Mouse (Mus musculus) hematopoietic stem cell, adult 5-6 weeks (primary cell): ENCODE results near the gene Acat2. TPM values are rescaled to one million over a fixed set of nuclear protein-coding genes. Genes with fewer than 3 reads are reported as not detected.
A peak's percentile ranks its signal among the peaks of the same experiment; 100 is the strongest.
"Not testable (repeated sequence)": the region's sequence is repeated elsewhere in the genome, so short reads cannot be mapped to it uniquely, and the experiment has no call there.

Source experiments
- ATAC-seq, 2 experiments: fragments of 125-278 bp in 1 of 2; replicated peaks in 1 of 2; 2 replicates each; pipeline ENCODE4 v1.8.0; 2016 to 2017; ENCODE audit warnings: inconsistent platforms in 2 of 2, mild to moderate bottlenecking in 2 of 2, moderate number of reproducible peaks in 2 of 2, low read depth in 1 of 2, moderate TSS enrichment in 1 of 2; ENCODE audit not compliant: low FRiP score in 2 of 2, poor library complexity in 2 of 2, severe bottlenecking in 2 of 2, insufficient read depth in 1 of 2, low TSS enrichment in 1 of 2
- total RNA-seq: library from RNA; stranded (forward); fragments of 172-1452, 232-1000 nt; gene quantifications from 2 replicates; pipeline ENCODE4 v1.2.3, GENCODE M21; 2017

The Acat2 gene
- total RNA-seq, 1 experiment from 2014 or later, result 16.2 TPM

DNA sequence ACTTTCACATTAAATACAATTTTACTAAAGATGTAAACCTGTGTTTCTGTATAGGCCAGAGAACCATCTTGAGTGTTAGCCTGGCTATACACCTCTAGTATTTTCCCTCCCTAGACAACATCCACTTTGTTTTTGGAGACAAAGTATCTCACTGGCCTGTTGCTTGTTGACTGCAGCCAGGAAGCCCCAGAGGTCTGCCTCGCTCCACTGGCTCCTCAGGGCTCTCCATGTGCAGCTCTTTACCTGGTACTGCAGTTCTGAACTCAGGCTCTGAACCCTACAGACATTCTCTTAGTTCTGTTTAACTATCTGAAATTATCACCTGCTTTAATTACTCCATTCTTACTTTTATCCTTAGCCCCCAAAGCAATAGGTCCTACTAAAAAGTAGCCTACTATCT lies 18.0 kb upstream of the Acat2 start:
- no peak for ATAC-seq

DNA sequence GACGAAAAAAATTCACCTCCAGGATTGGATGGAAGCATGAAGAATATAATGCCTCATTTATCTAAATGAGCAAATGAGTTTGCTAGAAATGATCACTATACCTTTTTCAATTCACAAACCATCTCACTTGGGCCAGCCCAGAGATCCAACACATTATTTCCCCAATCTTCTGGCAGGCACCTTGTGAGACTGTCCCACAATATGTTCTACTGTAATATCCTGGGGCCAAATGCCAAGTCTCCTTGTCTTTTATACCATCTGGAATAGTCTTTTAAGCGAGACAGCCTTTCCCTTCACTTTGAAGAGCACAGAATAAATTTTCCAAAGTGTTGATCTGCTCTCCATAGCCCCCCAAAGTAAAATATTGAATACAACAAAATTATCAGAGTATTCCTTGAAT lies 13.3 kb upstream of the Acat2 start:
- ATAC-seq, result no peak

DNA sequence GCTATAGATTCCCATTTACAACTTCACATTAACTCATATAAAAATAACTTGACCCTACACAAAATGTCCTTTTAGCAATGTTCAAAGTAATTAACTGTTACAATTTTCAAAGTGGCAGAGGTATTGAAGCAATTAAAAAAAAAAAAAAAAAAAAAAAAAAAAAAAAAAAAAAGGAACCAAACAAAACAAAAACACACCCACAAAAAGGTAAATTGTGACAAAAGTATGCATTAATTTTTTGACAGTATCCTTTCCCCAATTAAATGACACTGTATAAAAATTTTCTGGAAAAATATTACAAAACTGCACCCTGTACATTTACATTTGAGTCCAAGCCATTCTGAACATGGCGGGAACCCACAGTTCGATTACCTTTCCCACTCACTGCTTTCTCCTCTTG lies 6.6 kb upstream of the Acat2 start:
- ATAC-seq, result no peak

DNA sequence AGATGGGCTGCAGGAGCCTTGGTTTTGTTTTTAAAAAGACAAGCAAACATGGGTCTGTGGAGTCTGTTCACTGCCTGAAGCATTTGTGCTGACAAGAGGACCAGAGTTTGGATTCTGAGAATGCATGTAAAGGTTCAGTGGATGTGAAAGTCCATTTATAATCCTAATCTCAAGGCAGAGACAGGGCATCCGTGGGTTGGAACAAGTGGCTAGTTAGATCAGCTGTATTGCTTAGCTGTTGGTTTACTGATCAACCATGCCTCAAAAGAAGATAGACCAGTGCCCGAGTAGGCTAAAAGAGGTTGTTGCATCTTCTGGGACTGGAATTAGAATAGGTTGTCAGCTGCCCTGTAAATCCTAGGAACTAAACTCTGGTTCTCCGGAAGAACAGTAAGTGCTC lies 2.9 kb upstream of the Acat2 start:
- ATAC-seq, result no peak

DNA sequence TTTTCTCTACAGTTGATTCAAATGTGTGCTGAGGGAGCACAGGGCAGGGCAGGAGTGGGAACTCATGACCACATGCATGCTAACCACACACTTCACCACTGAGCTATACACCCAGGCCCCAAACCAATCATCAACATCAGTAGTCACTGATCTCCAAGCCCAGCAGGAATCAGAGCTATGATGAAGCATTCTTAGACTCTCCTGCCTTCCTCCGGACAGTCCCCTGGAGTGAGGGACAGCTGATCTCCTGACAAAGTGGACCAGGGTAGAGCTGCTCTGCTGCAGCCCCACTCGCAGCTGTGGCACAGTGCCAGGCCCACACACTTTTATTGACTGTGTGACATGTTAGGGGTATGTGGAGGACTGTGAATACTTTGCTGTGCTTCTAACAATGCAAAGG lies 1.2 kb downstream of the Acat2 start:
- not testable (repeated sequence) for ATAC-seq

DNA sequence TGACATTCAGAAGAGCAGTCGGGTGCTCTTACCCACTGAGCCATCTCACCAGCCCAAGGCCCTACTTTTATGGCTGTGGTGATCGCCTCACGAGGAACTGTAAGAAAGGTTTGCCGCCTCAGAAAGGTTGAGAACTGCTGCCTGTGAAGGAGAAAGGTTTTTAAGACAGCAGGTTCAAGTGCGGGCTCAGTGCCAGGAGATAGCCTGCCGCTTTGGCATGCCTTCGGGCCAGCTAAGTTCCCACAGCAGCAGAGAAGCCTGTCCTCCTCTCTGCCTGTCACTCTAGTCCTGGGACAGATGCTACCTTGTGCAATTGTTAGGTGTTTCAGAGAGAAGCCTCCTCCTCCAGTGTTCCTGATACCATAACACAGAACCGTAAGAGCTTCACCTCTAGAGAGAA lies 3.9 kb downstream of the Acat2 start:
- ATAC-seq, result no peak

DNA sequence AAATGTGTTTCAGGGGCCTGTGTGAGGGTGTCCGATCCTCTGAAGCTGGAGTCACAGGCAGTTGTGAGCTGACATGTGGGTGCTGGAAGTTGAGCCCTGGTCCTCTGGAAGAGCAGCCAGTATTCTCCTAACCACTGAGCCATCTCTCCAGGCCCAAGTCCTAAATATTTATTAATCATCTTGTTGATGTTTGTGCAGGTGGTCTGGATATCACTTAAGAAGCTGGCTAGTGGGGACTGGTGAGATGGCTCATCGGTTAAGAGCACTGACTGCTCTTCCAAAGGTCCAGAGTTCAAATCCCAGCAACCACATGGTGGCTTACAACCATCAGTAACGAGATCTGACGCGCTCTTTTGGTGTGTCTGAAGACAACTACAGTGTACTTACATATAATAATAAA lies 10.9 kb downstream of the Acat2 start:
- no peak for ATAC-seq

DNA sequence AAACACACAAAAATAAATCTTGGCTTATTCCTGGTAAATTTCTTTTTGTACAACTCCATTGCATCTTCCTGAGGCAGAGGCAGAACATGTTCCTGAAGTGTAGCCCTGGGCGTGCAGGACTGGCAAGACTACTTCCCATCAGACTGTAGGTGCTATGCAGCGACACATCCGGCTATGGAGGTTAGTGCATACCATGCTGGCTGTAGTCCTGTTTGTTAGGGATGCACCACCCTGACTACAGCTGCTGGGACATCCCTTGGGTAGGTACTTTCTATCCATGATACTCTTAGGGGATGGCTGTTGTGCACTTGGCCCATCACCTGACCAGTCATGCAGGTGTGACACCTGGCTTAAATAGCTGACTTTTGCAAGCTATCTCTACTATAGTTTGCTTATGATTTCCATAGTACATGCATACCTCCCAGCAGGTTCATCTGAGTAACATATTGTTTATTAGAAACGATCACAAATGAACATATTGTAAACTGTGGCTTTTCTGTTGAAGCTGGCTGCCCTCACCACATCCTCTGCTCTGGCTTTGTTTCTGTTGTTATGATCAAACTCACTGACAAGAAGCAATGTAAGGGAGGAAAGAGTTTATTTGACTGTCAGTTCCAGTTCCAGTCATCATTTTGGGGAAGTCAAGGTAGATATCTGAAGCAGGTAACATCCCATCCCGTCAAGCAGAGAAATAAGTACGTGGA lies 17.9 kb downstream of the Acat2 start:
- ATAC-seq, result no peak

DNA sequence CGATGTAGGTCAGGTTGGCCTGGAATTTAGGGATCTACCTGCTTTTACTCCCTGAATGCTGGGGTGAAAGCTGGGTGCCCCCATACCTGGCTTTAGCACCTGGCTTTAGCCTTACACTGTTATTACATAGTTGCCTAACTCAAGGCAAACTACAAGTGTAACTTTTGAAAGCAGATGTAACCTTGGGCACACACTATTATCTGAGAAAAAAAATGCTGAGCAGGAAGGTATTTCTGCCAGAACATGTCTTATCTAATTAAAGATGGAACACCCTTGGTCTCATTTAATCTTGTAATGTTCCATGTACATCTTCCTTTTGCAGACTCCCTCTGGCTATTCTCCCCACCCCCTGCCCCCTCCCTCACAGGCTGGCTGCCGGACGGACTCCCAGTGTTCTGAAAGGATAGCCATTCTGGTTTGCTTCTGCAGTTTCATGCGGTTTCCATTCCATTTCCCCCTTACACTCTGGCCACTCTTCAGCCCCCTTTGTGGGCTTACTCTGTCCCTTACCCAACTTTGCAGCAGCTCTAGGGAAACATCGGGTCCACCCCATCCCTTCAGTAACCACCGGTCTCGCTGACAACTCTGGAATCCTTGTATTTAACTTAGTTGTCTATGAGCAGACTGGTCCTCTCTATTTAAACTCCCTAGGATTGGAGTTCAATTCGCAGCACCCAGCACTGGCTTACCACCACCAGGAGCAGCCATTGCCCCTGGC lies 18.8 kb downstream of the Acat2 start:
- no peak for ATAC-seq

DNA sequence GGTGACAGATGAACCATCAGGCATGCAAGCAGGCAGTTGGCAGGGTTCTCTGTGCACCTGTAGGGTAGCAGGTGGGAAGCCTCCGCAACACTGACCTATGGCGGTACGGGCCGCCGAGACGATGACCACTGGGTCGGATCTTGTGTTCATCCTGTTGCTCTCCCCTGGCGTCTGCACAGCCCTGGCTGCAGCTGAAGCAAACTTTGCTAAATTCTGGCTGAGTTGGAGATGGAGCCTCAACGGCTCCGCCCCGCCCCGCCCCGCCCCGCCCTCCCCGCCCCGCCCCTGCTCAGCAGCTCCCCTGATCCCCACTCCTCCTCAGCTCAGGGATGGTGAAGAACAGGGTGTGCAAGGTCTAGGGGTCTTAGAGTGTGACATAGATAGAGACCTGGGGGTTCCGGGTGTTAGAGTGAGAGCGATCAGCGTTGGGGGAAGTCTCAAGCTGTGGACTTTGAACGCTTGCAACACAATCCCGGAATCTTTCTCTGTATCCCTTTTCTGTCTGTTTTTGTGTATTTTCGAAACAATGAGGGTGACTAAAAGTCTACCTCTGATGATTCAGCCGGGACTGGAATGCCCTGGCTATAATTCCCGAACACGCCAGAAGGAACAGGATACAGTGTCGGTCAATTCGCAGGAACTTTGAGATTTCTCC lies 20.3 kb downstream of the Acat2 start, which contains the start of gene Acat3:
Gene Acat3 (minus strand): TSS at position 450 of the 655 bp plus-strand sequence.
- ATAC-seq, result peak; percentile 51 to 58

DNA sequence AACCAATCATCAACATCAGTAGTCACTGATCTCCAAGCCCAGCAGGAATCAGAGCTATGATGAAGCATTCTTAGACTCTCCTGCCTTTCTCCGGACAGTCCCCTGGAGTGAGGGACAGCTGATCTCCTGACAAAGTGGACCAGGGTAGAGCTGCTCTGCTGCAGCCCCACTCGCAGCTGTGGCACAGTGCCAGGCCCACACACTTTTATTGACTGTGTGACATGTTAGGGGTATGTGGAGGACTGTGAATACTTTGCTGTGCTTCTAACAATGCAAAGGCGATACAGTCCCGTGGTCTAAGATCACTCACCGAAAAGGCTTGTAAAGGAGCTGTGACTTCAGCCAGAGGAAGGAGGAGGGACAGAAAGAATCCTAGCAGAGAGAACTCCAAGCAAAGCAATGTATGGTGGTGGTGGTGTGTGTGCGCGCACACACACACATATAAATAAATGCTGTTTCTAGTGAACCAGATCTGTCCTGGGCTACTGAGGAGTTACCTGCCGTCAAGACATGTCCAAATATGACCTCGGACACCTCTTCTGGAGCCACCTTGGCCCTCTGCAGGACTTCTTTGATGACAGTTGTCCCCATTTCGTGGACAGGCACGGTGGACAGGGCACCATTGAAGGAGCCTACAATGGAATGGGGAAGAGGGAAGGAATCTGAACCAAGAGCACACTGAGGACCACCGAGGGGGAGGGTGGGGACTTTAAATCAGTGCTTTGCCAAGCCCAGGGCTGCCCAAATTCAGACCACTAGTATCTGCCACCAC lies 21.0 kb downstream of the Acat2 start:
- 0 out of 4 replicates have a peak, but pooled peaks of 1 of the 2 experiments have one; percentile 18 for ATAC-seq

DNA sequence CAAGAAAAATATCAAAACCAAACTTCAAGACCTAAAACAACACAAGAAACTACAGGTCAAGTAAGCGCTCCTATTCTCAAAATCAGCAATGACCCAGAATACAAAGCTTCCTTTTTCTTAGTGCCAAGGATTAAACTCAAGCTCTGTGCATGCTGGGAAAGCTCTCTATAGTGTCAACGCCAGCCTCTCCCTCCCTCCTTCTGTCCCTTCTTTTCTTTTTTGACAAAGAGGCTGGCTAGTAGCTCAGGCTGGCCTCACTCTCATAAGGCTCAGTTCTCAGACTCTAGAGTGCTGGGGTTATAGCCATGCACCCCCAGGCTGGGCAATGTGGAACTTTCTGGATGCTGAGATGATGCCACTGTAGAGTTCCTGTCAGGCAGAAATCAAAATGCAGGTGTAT lies 22.5 kb downstream of the Acat2 start:
- no peak for ATAC-seq

DNA sequence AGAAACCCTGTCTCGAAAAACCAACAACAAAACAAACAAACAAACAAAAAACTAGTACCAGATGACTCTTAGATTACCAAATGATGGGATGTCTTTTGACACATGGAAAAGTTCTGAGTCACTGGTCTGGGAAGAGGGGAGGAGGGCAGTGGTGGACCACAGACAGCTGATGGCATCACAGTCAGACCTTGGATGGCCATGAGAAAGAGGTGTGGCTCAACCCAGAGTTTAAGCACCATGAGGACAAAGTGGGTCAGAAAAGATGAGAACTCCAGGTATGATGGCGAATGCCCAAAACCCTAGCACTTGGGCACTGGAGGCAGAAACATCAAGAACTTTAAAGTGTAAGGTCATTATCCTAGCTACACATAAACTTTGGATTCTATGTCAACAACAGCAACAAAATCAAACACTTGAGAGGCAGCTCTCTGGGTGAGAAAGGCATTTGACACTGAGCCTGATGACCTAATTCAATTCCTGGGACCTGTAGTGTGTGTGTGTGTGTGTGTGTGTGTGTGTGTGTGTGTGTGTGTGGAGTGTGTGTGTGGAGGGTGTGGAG lies 23.1 kb downstream of the Acat2 start:
- no peak for ATAC-seq

DNA sequence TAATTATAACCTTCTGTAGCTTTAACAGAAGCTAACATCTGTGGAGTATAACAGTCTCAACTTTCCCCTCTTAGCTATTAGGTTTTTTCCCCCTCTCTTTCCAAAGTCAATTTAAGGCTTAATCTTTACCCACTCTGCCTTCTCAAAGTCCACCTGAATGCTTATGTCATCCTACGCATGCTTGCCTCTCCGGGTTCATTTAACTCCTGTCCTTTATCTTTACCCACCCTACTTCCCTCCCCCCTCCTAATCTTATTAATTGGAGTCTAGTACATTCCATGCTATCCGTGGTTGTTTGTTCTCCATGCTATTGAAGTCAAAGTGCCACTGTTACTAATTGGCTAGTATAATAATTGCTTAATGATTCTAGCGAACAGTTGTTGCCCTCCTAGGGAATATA lies 24.8 kb downstream of the Acat2 start:
- no peak for ATAC-seq

DNA sequence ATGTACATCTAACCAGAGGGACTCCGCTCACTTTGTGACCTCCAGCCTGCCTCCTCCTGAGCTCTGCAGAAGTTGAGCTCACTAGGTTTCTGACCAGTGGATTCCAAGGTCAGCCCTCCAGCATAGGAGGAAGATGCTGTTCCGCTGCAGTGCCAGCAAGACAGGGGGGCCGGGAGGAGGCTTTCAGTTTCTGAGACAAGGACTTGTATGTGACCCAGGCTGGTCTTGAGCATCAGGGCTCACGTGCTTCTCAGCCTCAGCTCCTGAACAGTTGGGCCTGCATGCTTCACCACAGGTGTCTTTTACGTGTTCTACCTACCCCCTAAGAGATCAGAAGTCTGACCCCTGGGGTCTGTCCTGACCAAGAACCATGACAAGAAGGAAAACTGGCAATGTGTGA lies 29.0 kb downstream of the Acat2 start:
- ATAC-seq, result not testable (repeated sequence)

DNA sequence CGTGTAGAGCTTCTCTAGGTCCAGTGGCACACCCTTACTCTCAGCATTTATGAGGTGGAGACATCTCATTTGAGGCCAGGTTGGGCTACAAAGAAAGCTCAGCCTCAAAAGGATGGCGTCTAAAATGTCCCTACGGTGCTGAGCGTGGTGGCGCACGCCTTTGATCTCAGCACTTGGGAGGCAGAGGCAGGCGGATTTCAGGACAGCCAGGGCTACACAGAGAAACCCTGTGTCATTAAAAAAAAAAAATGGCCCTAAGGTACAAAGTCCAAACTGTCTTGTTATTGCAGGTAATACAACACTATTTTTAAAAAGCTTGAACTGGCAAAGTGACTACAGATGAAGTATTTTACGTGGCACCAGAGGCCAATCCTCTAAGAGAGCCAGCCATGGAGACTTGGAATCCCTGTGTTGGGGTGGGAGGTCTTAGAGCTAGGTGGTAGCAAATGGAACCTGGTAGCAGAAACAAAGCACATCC lies 34.8 kb downstream of the Acat2 start:
- ATAC-seq, result no peak

DNA sequence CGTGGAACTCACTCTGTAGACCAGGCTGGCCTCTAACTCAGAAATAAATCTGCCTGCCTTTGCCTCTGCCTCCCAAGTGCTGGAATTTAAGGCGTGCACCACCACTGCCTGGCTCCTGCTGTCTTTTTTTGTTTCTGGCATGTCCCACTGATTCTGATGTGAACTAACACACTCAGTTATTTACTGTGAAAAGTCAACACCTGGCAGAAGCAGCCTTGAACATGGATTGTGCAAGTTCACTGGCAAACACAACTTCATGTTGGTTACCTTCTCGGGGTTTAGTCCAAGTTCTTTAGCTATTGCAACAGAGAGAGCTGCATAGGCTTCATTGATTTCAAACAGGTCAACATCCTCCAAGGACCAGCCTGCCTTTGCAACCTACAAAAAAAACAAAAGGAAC lies 35.5 kb downstream of the Acat2 start:
- ATAC-seq, result no peak
